Mouse (Mus musculus): ENCODE data around the gene Vsx2. TPM values are rescaled to one million over a fixed set of nuclear protein-coding genes. Genes with fewer than 3 reads are reported as not detected.
A peak's percentile ranks its signal among the peaks of the same experiment; 100 is the strongest.

Gene Vsx2
- polyA plus RNA-seq, 1 experiment from 2014 or later, result 4.8 TPM

- ATAC-seq (ENCODE audit: low FRiP score), result no peak
- Histone ChIP-seq H3K9me3 (ENCODE audit: control insufficient read depth, low read length) (no peaks in the 10 kb centered on the region), H3K27ac (no peak overlapping the region)
These were observed 51.4 kb downstream of the Vsx2 start for GRCm38 (mm10) chr12:84620975-84621374.

DNA sequence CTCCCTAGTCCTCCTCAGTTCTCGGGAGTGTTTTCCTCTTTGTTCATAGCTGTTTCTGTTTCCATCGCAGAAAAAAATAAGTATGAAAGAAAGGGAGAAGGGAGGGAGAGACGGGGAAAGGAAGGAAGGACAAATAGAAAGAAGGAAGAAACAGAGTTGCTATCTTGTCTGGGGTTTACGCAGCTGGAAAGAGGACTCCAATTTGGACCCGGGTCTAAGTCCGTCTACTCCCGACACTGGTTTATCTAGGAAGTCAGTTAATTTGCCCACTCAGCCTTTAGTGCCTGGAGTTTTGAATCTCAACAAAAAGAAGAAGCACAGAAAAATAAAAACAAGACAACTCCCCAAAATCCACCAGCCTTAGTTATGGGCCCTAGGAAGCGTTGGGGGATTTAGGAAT is 55.0 kb downstream of the Vsx2 start:
- Histone ChIP-seq H3K27ac (no peak overlapping the region), H3K4me3 (replicated peaks; ENCODE audit: low read length) (no peak overlapping the region), H3K4me2 (replicated peaks) (no peak overlapping the region), H3K9me3 (ENCODE audit: control insufficient read depth, low read length) (no peaks in the 10 kb centered on the region), H3K4me1 (replicated peaks; ENCODE audit: control insufficient read depth, insufficient read depth, low read length) (peaks cover 6% of the 10 kb centered on the region), H3K27me3 (ENCODE audit: control insufficient read depth, insufficient read depth, low read length) (peaks cover 9% of the 10 kb centered on the region; the same call in 1 of the 2 replicates), H3K9ac (no peak overlapping the region), H3K36me3 (replicated peaks; ENCODE audit: control insufficient read depth, insufficient read depth) (no peaks in the 10 kb centered on the region)
- WGBS, result 25% methylated on average over 8 of the region's 8 CpGs
- DNase-seq (ENCODE audit: low spot score) (no peak), ATAC-seq (ENCODE audit: low FRiP score) (no peak)

More at GRCm38 (mm10) chr12:84620975-84621374, 51.4 kb downstream of the Vsx2 start:
- Histone ChIP-seq H3K9ac (no peak overlapping the region), H3K4me1 (replicated peaks; ENCODE audit: control insufficient read depth, insufficient read depth, low read length) (peaks cover 8% of the 10 kb centered on the region), H3K27me3 (ENCODE audit: control insufficient read depth, insufficient read depth, low read length) (peaks cover 9% of the 10 kb centered on the region; the same call in 1 of the 2 replicates), H3K4me3 (replicated peaks; ENCODE audit: low read length) (no peak overlapping the region), H3K4me2 (replicated peaks) (no peak overlapping the region), H3K36me3 (replicated peaks; ENCODE audit: control insufficient read depth, insufficient read depth) (no peaks in the 10 kb centered on the region)
- peak; percentile 66 for DNase-seq (ENCODE audit: low spot score)

DNA sequence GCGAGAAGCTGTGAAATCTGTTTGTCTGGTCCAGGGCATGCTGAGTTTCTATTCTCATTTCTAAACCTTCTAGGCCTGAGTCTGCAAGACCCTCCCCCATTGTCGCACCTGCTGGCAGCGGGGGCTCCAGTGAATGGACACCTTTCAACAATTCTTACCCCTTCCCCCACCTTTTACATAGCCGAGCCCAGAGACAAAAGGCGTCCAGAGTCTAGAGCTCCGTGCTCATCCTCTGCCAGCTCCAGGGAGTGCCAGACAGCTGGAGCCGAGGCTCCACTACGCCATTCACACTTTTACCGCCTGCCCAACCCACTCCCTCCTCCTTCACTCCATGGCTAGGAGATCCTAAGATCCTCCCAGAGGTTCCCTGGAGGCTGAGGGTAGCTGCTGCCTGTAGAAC is 55.6 kb downstream of the Vsx2 start:
- H3K4me3 ChIP-seq (replicated peaks; ENCODE audit: low read length), result no peak overlapping the region
- WGBS, result 3% methylated on average over 9 of the region's 9 CpGs
- H3K4me2 ChIP-seq (replicated peaks), result peak overlapping the region; percentile 35
- H3K9ac ChIP-seq, result peak overlapping the region; percentile 40; the same call in 1 of the 2 replicates
- peaks cover 6% of the 10 kb centered on the region for H3K4me1 ChIP-seq (replicated peaks; ENCODE audit: control insufficient read depth, insufficient read depth, low read length)
- ATAC-seq (ENCODE audit: low FRiP score) (no peak), DNase-seq (ENCODE audit: low spot score) (peak; percentile 47)
- H3K27me3 ChIP-seq (ENCODE audit: control insufficient read depth, insufficient read depth, low read length), result peaks cover 9% of the 10 kb centered on the region; the same call in 1 of the 2 replicates
- H3K9me3 ChIP-seq (ENCODE audit: control insufficient read depth, low read length), result no peaks in the 10 kb centered on the region
- H3K36me3 ChIP-seq (replicated peaks; ENCODE audit: control insufficient read depth, insufficient read depth), result no peaks in the 10 kb centered on the region
- H3K27ac ChIP-seq, result no peak overlapping the region

GRCm38 (mm10) chr12:84631867-84632266 is 62.3 kb downstream of the Vsx2 start:
- 78% methylated on average over 3 of the region's 3 CpGs for WGBS

DNA sequence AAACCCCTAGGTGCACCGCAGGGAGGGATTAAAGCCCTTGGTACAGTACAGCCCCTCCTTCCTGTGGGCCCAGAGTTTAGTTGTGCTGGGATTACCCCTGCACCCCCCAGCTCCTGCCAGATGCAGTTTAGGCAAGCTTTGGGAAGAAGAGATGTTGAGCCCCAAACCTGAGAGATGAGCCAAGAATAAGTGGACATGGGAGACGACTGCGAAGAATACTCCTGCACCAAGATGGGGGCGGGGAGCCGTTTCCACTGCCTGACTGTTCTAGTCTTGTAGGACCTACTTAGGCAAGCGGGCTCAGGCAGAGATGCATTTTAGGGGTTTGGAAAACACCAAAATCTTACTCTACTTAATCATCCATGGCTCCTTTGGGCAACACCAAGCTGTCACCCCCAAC is 70.7 kb downstream of the Vsx2 start:
- H3K27me3 ChIP-seq (ENCODE audit: control insufficient read depth, insufficient read depth, low read length), result peaks cover 50% of the 10 kb centered on the region
- H3K36me3 ChIP-seq (replicated peaks; ENCODE audit: control insufficient read depth, insufficient read depth), result no peaks in the 10 kb centered on the region
- H3K4me1 ChIP-seq (replicated peaks; ENCODE audit: control insufficient read depth, insufficient read depth, low read length), result no peaks in the 10 kb centered on the region
- H3K9me3 ChIP-seq (ENCODE audit: control insufficient read depth, low read length), result no peaks in the 10 kb centered on the region
- no peak overlapping the region for H3K4me2 ChIP-seq (replicated peaks)
- no peak overlapping the region for H3K4me3 ChIP-seq (replicated peaks; ENCODE audit: low read length)
- ATAC-seq (ENCODE audit: low FRiP score) (no peak), DNase-seq (ENCODE audit: low spot score) (no peak)
- no peak overlapping the region for H3K27ac ChIP-seq
- H3K9ac ChIP-seq, result no peak overlapping the region
- WGBS, result 13% methylated on average over 6 of the region's 6 CpGs

More at GRCm38 (mm10) chr12:84631867-84632266, 62.3 kb downstream of the Vsx2 start:
- no peak for ATAC-seq (ENCODE audit: low FRiP score)
- Histone ChIP-seq H3K27me3 (ENCODE audit: control insufficient read depth, insufficient read depth, low read length) (no peaks in the 10 kb centered on the region), H3K4me3 (replicated peaks; ENCODE audit: low read length) (no peak overlapping the region), H3K9ac (no peak overlapping the region), H3K27ac (no peak overlapping the region), H3K9me3 (ENCODE audit: control insufficient read depth, low read length) (no peaks in the 10 kb centered on the region), H3K4me2 (replicated peaks) (no peak overlapping the region), H3K36me3 (replicated peaks; ENCODE audit: control insufficient read depth, insufficient read depth) (no peaks in the 10 kb centered on the region), H3K4me1 (replicated peaks; ENCODE audit: control insufficient read depth, insufficient read depth, low read length) (no peaks in the 10 kb centered on the region)
- no peak for DNase-seq (ENCODE audit: low spot score)

DNA sequence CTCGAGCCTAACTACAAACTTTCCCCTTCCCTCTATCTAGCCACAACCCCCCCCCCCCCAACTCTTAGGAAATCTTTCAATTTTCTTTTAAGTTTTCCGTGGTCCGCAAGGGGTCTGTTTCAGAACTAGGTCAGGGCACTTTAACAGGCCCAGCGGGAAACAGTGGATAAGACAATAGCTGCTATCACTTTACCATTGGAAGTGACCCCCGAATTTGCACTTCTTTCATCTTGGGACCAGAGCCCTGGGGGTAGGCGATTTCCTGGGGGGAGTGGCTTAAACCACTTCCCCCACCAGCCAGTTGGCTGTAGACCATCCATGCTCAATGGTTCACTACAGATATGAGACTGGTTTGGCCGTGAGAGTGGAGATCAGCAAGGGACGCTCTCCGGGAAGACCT is 71.1 kb downstream of the Vsx2 start, which contains the start of gene Vrtn:
Vrtn (plus strand) TSS at position 366 of the 400 bp plus-strand sequence.
- Histone ChIP-seq H3K36me3 (replicated peaks; ENCODE audit: control insufficient read depth, insufficient read depth) (no peaks in the 10 kb centered on the region), H3K27me3 (ENCODE audit: control insufficient read depth, insufficient read depth, low read length) (peaks cover 50% of the 10 kb centered on the region), H3K9me3 (ENCODE audit: control insufficient read depth, low read length) (no peaks in the 10 kb centered on the region), H3K27ac (no peak within 1 kb of the TSS), H3K4me1 (replicated peaks; ENCODE audit: control insufficient read depth, insufficient read depth, low read length) (no peaks in the 10 kb centered on the region), H3K9ac (no peak within 1 kb of the TSS), H3K4me2 (replicated peaks) (no peak within 1 kb of the TSS), H3K4me3 (replicated peaks; ENCODE audit: low read length) (no peak within 1 kb of the TSS)
- DNase-seq (ENCODE audit: low spot score) (no peak), ATAC-seq (ENCODE audit: low FRiP score) (no peak)
- WGBS, result 6% methylated on average over 9 of the region's 9 CpGs

Other genes starting within 250 kb of the Vsx2 start
- 40.1 and 41.5 TPM in 2 replicates for gene Coq6, start 208.1 kb upstream of the Vsx2 start, polyA plus RNA-seq (2014; fragmentation: Nextera tagmentation; extraction: Ambion mirVana)
- gene Fam161b, start 207.9 kb upstream of the Vsx2 start, polyA plus RNA-seq (2014; fragmentation: Nextera tagmentation; extraction: Ambion mirVana), result 15.3 and 16.0 TPM in 2 replicates
- 11.3 and 13.6 TPM in 2 replicates for gene Entpd5, start 160.7 kb upstream of the Vsx2 start, polyA plus RNA-seq (2014; fragmentation: Nextera tagmentation; extraction: Ambion mirVana)
- gene Bbof1, start 160.7 kb upstream of the Vsx2 start, polyA plus RNA-seq (2014; fragmentation: Nextera tagmentation; extraction: Ambion mirVana), result 2.6 and 3.0 TPM in 2 replicates
- gene Rnf113a2, start 152.6 kb upstream of the Vsx2 start, polyA plus RNA-seq (2014; fragmentation: Nextera tagmentation; extraction: Ambion mirVana), result 22.0 and 23.8 TPM in 2 replicates
- gene Aldh6a1, start 118.8 kb upstream of the Vsx2 start, polyA plus RNA-seq (2014; fragmentation: Nextera tagmentation; extraction: Ambion mirVana), result 37.9 and 38.3 TPM in 2 replicates
- 30.4 and 34.3 TPM in 2 replicates for gene Lin52, start 118.3 kb upstream of the Vsx2 start, polyA plus RNA-seq (2014; fragmentation: Nextera tagmentation; extraction: Ambion mirVana)
- 9.5 and 9.9 TPM in 2 replicates for gene Abcd4, start 47.7 kb downstream of the Vsx2 start, polyA plus RNA-seq (2014; fragmentation: Nextera tagmentation; extraction: Ambion mirVana)
- gene Vrtn, start 71.3 kb downstream of the Vsx2 start, polyA plus RNA-seq (2014; fragmentation: Nextera tagmentation; extraction: Ambion mirVana), result not detected in 2 replicates
- gene Syndig1l, start 129.1 kb downstream of the Vsx2 start, polyA plus RNA-seq (2014; fragmentation: Nextera tagmentation; extraction: Ambion mirVana), result 11.1 and 13.6 TPM in 2 replicates
- 51.6 and 54.3 TPM in 2 replicates for gene Npc2, start 203.4 kb downstream of the Vsx2 start, polyA plus RNA-seq (2014; fragmentation: Nextera tagmentation; extraction: Ambion mirVana)
- 127 and 132 TPM in 2 replicates for gene Isca2, start 203.5 kb downstream of the Vsx2 start, polyA plus RNA-seq (2014; fragmentation: Nextera tagmentation; extraction: Ambion mirVana)

All from hindbrain, embryonic 14.5 days (tissue).